Mouse (Mus musculus) liver, postnatal 0 days (tissue): ENCODE data around the gene Pdx1. TPM values are rescaled to one million over a fixed set of nuclear protein-coding genes. Genes with fewer than 3 reads are reported as not detected.

ENCODE experiments used
- ATAC-seq: fragments of 200-750 bp; cut with Nextera tagmentation; 2 replicates; pipeline ENCODE4 v1.8.0; 2017; ENCODE audit warnings: mild to moderate bottlenecking, moderate library complexity
- DNase-seq: peaks from one replicate; pipeline ENCODE4 v3.0.0-alpha.2; 2016
- H3K27ac ChIP-seq: fragments of 300-500 bp; sonication (generic); 2 replicates; pipeline ENCODE4 v1.5.1; 2014; ENCODE audit warnings: antibody characterized with exemption, moderate library complexity, mild to moderate bottlenecking, low read depth
- H3K27me3 ChIP-seq: fragments of 300-500 bp; sonication (generic); 2 replicates; pipeline ENCODE4 v1.6.1; 2014; ENCODE audit warnings: low read length, control low read depth, mixed read lengths; ENCODE audit not compliant: insufficient read depth
- H3K36me3 ChIP-seq: fragments of 300-500 bp; sonication (generic); replicated peaks from 2 replicates; pipeline ENCODE4 v1.6.1; 2014; ENCODE audit warnings: mild to moderate bottlenecking, control low read depth, low read length, moderate library complexity, mixed read lengths; ENCODE audit not compliant: insufficient read depth
- H3K4me1 ChIP-seq: fragments of 300-500 bp; sonication (generic); 2 replicates; pipeline ENCODE4 v1.6.1; 2014; ENCODE audit warnings: antibody characterized with exemption, mild to moderate bottlenecking, control low read depth; ENCODE audit not compliant: insufficient read depth
- H3K4me2 ChIP-seq: fragments of 300-500 bp; sonication (generic); 2 replicates; pipeline ENCODE4 v1.6.1; 2014; ENCODE audit warnings: low read depth, mild to moderate bottlenecking, low read length, moderate library complexity, mixed read lengths
- H3K4me3 ChIP-seq: fragments of 300-500 bp; sonication (generic); 2 replicates; pipeline ENCODE4 v1.5.1; 2014; ENCODE audit warnings: low read depth, low read length
- H3K9ac ChIP-seq: fragments of 300-500 bp; sonication (generic); replicated peaks from 2 replicates; pipeline ENCODE4 v1.6.1; 2014; ENCODE audit warnings: mild to moderate bottlenecking, moderate library complexity
- H3K9me3 ChIP-seq: fragments of 300-500 bp; sonication (generic); 2 replicates; pipeline ENCODE4 v1.6.1; 2016; ENCODE audit warnings: mild to moderate bottlenecking, control low read depth, low read length, mixed read lengths
- CTCF ChIP-seq: sonication (generic); IDR thresholded peaks from 2 replicates; pipeline ENCODE4 v1.5.1; 2016; ENCODE audit warnings: antibody characterized with exemption, low read depth
- EP300 ChIP-seq: IDR thresholded peaks from 2 replicates; pipeline ENCODE4 v1.6.1; 2016; ENCODE audit warnings: antibody characterized with exemption, low read depth, mild to moderate bottlenecking
- WGBS: fragments of 180-500 bp; shearing (Covaris S2); extraction: QIAGEN DNeasy Blood & Tissue Kit; methylation state at CpG from one replicate; pipeline ENCODE4 v1.1.7; 2014; ENCODE audit not compliant: insufficient replicate concordance; 5-methylcytosine and 5-hydroxymethylcytosine counted together
- polyA plus RNA-seq: library from polyadenylated mRNA; unstranded; fragments of >200 nt; fragmentation: Nextera tagmentation; extraction: Ambion mirVana; gene quantifications from 2 replicates; pipeline ENCODE4 v1.2.1, GENCODE M21; 2015

Gene Pdx1
- polyA plus RNA-seq, 1 experiment from 2014 or later, result not detected

DNA sequence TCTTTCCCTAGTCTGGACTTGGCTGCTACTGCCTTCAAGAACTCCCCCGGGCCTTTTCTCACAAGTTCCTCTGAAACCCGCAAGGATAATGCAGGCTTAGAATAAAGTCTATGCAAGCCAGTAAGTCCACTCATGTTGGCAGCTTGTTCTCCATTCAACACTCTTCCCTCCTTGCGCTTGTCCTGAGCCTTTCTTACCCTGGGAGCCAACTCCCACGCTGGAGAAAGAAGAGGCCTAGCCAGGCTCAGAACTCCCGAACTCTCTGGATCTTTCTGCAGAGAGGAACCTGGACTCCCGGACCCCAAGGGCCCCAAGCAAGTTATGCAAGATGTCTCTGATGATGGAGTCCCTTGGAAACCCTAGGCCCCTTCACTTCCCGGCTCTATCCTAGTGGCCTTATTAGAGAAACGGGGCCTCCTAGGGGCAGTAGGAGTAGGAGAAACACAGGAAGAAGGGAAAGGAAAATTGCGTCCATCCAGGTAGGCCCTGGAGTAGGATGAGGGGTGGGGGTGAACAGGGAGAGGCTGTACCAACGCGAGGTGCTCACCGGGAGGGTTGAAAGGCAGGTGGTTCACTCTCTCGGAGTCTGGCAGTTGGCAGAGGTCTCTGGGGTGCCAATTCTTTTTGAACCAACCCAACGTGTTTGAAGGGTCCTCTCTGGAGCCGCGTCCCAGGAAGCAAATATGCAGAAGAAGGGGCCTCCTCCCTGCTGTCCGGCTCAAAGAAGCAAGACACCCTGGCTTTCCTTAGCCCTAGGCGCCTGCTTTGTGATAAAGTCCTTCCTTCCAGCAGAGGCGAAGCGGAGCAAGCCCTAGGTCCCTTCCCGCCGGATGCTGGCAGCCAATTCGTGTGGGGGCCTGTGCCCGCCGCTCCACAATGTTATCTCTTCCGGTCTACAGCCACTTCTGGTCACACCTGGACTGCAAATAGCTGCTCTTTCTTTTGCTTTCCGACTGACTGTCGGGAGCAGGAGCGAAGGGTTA lies 1.2 kb downstream of the Pdx1 start:
- Histone ChIP-seq H3K27ac (no peak overlapping the region), H3K36me3 (no peaks in the 10 kb centered on the region), H3K9ac (no peak overlapping the region), H3K4me2 (no peak overlapping the region), H3K4me3 (no peak overlapping the region), H3K27me3 (peaks cover 92% of the 10 kb centered on the region), H3K9me3 (no peaks in the 10 kb centered on the region), H3K4me1 (0 out of 2 replicates have a peak, but pooled peaks cover 4% of the 10 kb centered on the region)
- WGBS, result 5% methylated on average over 29 of the region's 29 CpGs
- TF ChIP-seq EP300 (no peak), CTCF (no peak)
- no peak for DNase-seq
- no peak for ATAC-seq

- 11% methylated on average over 12 of the region's 12 CpGs for WGBS
- ATAC-seq (no peak), DNase-seq (no peak)
- Histone ChIP-seq H3K9ac (no peak overlapping the region), H3K4me2 (no peak overlapping the region), H3K4me3 (no peak overlapping the region), H3K27ac (no peak overlapping the region), H3K4me1 (0 out of 2 replicates have a peak, but pooled peaks cover 4% of the 10 kb centered on the region), H3K9me3 (no peaks in the 10 kb centered on the region), H3K27me3 (peaks cover 98% of the 10 kb centered on the region), H3K36me3 (no peaks in the 10 kb centered on the region)
- TF ChIP-seq EP300 (no peak), CTCF (no peak)
Measured at GRCm38 (mm10) chr5:147272046-147272807, 2.5 kb downstream of the Pdx1 start.

DNA sequence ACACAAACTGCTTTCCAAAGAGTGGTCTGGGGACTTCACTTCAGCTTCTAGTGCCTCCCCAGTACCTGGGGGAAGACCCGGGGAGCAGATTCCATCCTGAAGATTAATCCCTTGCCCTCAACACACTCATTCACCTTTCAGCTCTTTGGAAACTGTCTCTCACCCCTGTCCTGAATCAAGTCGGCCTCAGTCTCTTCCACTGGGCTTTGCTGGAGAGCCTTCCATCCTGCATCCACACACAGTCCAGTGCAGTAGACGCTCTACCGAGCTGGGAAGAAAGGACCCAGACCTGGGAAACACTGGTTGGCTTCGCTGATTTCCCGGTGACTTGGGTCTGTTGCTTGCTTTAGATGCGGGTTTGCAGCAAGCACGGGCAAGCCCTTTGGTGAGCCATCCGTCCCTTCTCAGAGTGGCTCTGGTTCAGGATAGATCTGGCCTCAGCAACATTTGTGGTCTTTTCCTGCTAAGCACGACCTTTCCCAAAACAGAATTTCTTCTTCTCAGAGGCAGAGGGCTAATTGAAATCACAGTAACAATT lies 3.1 kb downstream of the Pdx1 start:
- no peak for ATAC-seq
- Histone ChIP-seq H3K36me3 (no peaks in the 10 kb centered on the region), H3K9ac (no peak overlapping the region), H3K27me3 (peaks cover 98% of the 10 kb centered on the region), H3K4me1 (0 out of 2 replicates have a peak, but pooled peaks cover 4% of the 10 kb centered on the region), H3K4me3 (no peak overlapping the region), H3K27ac (no peak overlapping the region), H3K9me3 (no peaks in the 10 kb centered on the region), H3K4me2 (no peak overlapping the region)
- no peak for DNase-seq
- WGBS, result 3% methylated on average over 10 of the region's 10 CpGs
- no peak for TF ChIP-seq CTCF

DNA sequence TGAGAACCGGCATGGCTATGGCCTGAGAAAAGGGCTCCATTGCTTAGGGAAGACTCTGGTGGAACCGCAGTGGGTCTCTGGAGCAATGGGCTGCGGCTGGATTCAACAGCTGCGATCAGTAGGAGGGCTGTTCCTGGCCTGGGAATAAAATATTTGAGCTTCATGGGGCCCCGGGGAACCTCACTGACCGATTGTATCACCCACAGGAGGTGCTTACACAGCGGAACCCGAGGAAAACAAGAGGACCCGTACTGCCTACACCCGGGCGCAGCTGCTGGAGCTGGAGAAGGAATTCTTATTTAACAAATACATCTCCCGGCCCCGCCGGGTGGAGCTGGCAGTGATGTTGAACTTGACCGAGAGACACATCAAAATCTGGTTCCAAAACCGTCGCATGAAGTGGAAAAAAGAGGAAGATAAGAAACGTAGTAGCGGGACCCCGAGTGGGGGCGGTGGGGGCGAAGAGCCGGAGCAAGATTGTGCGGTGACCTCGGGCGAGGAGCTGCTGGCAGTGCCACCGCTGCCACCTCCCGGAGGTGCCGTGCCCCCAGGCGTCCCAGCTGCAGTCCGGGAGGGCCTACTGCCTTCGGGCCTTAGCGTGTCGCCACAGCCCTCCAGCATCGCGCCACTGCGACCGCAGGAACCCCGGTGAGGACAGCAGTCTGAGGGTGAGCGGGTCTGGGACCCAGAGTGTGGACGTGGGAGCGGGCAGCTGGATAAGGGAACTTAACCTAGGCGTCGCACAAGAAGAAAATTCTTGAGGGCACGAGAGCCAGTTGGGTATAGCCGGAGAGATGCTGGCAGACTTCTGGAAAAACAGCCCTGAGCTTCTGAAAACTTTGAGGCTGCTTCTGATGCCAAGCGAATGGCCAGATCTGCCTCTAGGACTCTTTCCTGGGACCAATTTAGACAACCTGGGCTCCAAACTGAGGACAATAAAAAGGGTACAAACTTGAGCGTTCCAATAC lies 4.7 kb downstream of the Pdx1 start:
- no peak for TF ChIP-seq CTCF
- no peak for TF ChIP-seq EP300
- no peak overlapping the region for H3K4me3 ChIP-seq
- H3K9ac ChIP-seq, result no peak overlapping the region
- H3K27ac ChIP-seq, result no peak overlapping the region
- DNase-seq (no peak), ATAC-seq (no peak)
- H3K9me3 ChIP-seq, result no peaks in the 10 kb centered on the region
- H3K36me3 ChIP-seq, result no peaks in the 10 kb centered on the region
- peaks cover 96% of the 10 kb centered on the region for H3K27me3 ChIP-seq
- WGBS, result 2% methylated on average over 48 of the region's 48 CpGs
- 0 out of 2 replicates have a peak, but pooled peaks cover 4% of the 10 kb centered on the region for H3K4me1 ChIP-seq
- no peak overlapping the region for H3K4me2 ChIP-seq

- WGBS, result 9% methylated on average over 3 of the region's 3 CpGs
- ATAC-seq, result no peak
- Histone ChIP-seq H3K9me3 (no peaks in the 10 kb centered on the region), H3K36me3 (no peaks in the 10 kb centered on the region), H3K4me2 (no peak overlapping the region), H3K4me1 (no peaks in the 10 kb centered on the region), H3K27me3 (peaks cover 89% of the 10 kb centered on the region), H3K27ac (no peak overlapping the region), H3K9ac (no peak overlapping the region), H3K4me3 (no peak overlapping the region)
- no peak for DNase-seq
- TF ChIP-seq EP300 (no peak), CTCF (no peak)
Measured at GRCm38 (mm10) chr5:147275761-147276160, 6.0 kb downstream of the Pdx1 start.
